Mouse (Mus musculus) heart, embryonic 12.5 days (tissue): ENCODE results near the gene Ctsf. TPM values are rescaled to one million over a fixed set of nuclear protein-coding genes. Genes with fewer than 3 reads are reported as not detected.
A peak's percentile ranks its signal among the peaks of the same experiment; 100 is the strongest.

Source experiments
- ATAC-seq: fragments of 200-750 bp; cut with Nextera tagmentation; 2 replicates; pipeline ENCODE4 v1.8.0; 2017; ENCODE audit warnings: moderate TSS enrichment, moderate library complexity; ENCODE audit not compliant: insufficient number of reproducible peaks, low FRiP score
- H3K27ac ChIP-seq: fragments of 300-500 bp; sonication (generic); 2 replicates; pipeline ENCODE4 v1.5.1; 2016; ENCODE audit warnings: mild to moderate bottlenecking, moderate library complexity; ENCODE audit not compliant: poor library complexity, severe bottlenecking
- H3K27me3 ChIP-seq: fragments of 300-500 bp; sonication (generic); replicated peaks from 2 replicates; pipeline ENCODE4 v1.6.1; 2016; ENCODE audit warnings: mild to moderate bottlenecking, moderate library complexity
- H3K36me3 ChIP-seq: fragments of 300-500 bp; sonication (generic); 2 replicates; pipeline ENCODE4 v1.6.1; 2016; ENCODE audit warnings: mild to moderate bottlenecking, moderate library complexity
- H3K4me1 ChIP-seq: fragments of 300-500 bp; sonication (generic); replicated peaks from 2 replicates; pipeline ENCODE4 v1.6.1; 2016; ENCODE audit warnings: mild to moderate bottlenecking
- H3K4me2 ChIP-seq: fragments of 300-500 bp; sonication (generic); 2 replicates; pipeline ENCODE4 v1.6.1; 2016; ENCODE audit warnings: mild to moderate bottlenecking, moderate library complexity
- H3K4me3 ChIP-seq: fragments of 300-500 bp; sonication (generic); 2 replicates; pipeline ENCODE4 v1.5.1; 2016; ENCODE audit warnings: mild to moderate bottlenecking
- H3K9ac ChIP-seq: fragments of 300-500 bp; sonication (generic); 2 replicates; pipeline ENCODE4 v1.6.1; 2016; ENCODE audit warnings: mild to moderate bottlenecking, moderate library complexity
- H3K9me3 ChIP-seq: fragments of 300-500 bp; sonication (generic); replicated peaks from 2 replicates; pipeline ENCODE4 v1.6.1; 2016; ENCODE audit warnings: mild to moderate bottlenecking, moderate library complexity
- WGBS: fragments of 180-500 bp; shearing (Covaris S2); methylation state at CpG from one replicate; pipeline ENCODE4 v1.1.7; 2016; 5-methylcytosine and 5-hydroxymethylcytosine counted together
- polyA plus RNA-seq: library from polyadenylated mRNA; unstranded; fragments of >200 nt; fragmentation: Nextera tagmentation; extraction: Ambion mirVana; gene quantifications from 2 replicates; pipeline ENCODE4 v1.2.1, GENCODE M21; 2016

The Ctsf gene
- polyA plus RNA-seq, 1 experiment from 2014 or later: 41.1 TPM

- H3K36me3 ChIP-seq: peaks cover 43% of the 10 kb centered on the region
- H3K27ac ChIP-seq: no peak overlapping the region
- no peaks in the 10 kb centered on the region for H3K27me3 ChIP-seq
- H3K4me2 ChIP-seq: no peak overlapping the region
- H3K4me1 ChIP-seq: no peaks in the 10 kb centered on the region
- H3K9me3 ChIP-seq: no peaks in the 10 kb centered on the region
- H3K4me3 ChIP-seq: no peak overlapping the region
- H3K9ac ChIP-seq: no peak overlapping the region
- WGBS: 58% methylated on average over 16 of the region's 16 CpGs
- ATAC-seq: no peak
Observed at GRCm38 (mm10) chr19:4828444-4829114, 26.4 kb upstream of the Ctsf start.

DNA sequence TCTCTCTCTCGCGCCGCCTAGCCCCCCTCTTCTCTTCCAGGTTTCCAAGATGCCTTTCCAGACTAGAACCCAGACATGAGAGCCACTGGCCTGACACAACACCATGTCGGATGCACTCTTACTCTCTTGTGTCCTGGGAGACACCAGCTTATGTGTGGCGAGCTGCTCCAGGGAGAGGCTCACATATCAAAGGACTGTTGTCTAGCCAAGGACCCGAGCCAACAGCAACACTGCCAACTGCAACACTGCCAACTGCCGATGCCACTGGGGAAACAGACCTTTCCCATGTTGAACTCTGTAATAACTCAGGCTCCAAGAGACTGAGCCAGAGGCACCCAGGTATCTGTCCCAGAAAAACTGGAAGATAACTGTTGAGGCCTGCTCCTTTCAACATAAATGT is 25.8 kb upstream of the Ctsf start:
- no peak for ATAC-seq
- 70% methylated on average over 7 of the region's 7 CpGs for WGBS
- no peak overlapping the region for H3K9ac ChIP-seq
- no peaks in the 10 kb centered on the region for H3K4me1 ChIP-seq
- H3K9me3 ChIP-seq: no peaks in the 10 kb centered on the region
- H3K4me2 ChIP-seq: no peak overlapping the region
- no peaks in the 10 kb centered on the region for H3K27me3 ChIP-seq
- H3K27ac ChIP-seq: no peak overlapping the region
- H3K36me3 ChIP-seq: peaks cover 40% of the 10 kb centered on the region
- no peak overlapping the region for H3K4me3 ChIP-seq

DNA sequence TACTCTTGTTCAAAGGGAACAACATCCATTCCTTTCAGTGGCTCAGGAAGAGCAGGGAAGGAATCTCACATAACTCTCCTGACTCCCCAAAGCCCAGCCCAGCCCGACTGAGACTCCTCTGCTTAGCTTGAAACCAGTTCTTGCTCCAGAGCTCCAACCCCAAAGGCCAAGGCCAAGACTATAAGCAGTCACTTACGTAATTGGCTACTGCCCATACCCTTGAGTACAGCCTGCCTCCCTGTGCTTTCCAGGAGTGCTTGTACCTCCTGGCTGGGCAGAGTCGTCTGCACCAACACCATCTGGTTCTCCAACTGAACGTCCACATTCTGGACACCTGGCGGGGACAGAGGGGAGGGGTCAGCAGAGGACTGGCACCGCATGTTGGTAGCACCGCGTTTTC is 21.0 kb upstream of the Ctsf start:
- no peak overlapping the region for H3K27ac ChIP-seq
- ATAC-seq: no peak
- H3K36me3 ChIP-seq: peaks cover 22% of the 10 kb centered on the region
- no peak overlapping the region for H3K9ac ChIP-seq
- H3K9me3 ChIP-seq: no peaks in the 10 kb centered on the region
- H3K27me3 ChIP-seq: no peaks in the 10 kb centered on the region
- H3K4me2 ChIP-seq: no peak overlapping the region
- 83% methylated on average over 8 of the region's 8 CpGs for WGBS
- H3K4me3 ChIP-seq: no peak overlapping the region
- H3K4me1 ChIP-seq: peaks cover 10% of the 10 kb centered on the region; the same call in 1 of the 2 replicates

GRCm38 (mm10) chr19:4836096-4836495 is 18.8 kb upstream of the Ctsf start:
- H3K9me3 ChIP-seq: no peaks in the 10 kb centered on the region
- no peak overlapping the region for H3K4me3 ChIP-seq
- H3K4me1 ChIP-seq: peaks cover 15% of the 10 kb centered on the region
- peaks cover 16% of the 10 kb centered on the region for H3K27me3 ChIP-seq
- no peak overlapping the region for H3K27ac ChIP-seq
- no peak for ATAC-seq
- peaks cover 17% of the 10 kb centered on the region for H3K36me3 ChIP-seq
- WGBS: 84% methylated on average over 2 of the region's 2 CpGs
- H3K4me2 ChIP-seq: no peak overlapping the region
- no peak overlapping the region for H3K9ac ChIP-seq

DNA sequence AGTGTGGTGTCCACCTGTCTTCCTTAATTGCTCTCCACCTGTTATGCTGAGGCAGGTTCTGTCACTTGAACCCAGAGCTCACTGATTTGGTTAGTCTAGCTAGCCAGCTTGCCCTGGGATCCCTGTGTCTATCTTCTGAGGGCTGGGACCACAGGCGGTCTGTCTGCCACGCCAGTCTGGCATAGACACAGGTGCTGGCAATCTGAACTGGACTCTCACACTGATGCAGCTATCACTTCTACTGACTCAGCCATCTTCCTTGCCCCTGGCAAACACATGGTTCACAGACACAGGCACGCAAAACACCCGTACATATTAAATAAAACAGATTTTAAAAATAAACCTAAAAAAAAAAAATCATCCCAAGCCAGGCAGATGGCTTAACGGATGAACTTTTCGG is 17.9 kb upstream of the Ctsf start:
- H3K4me3 ChIP-seq: no peak overlapping the region
- peaks cover 25% of the 10 kb centered on the region for H3K27me3 ChIP-seq
- no peaks in the 10 kb centered on the region for H3K9me3 ChIP-seq
- WGBS: 89% methylated on average over 6 of the region's 6 CpGs
- no peak overlapping the region for H3K4me2 ChIP-seq
- peaks cover 15% of the 10 kb centered on the region for H3K4me1 ChIP-seq
- no peak overlapping the region for H3K9ac ChIP-seq
- ATAC-seq: no peak
- no peak overlapping the region for H3K27ac ChIP-seq
- H3K36me3 ChIP-seq: peaks cover 17% of the 10 kb centered on the region

DNA sequence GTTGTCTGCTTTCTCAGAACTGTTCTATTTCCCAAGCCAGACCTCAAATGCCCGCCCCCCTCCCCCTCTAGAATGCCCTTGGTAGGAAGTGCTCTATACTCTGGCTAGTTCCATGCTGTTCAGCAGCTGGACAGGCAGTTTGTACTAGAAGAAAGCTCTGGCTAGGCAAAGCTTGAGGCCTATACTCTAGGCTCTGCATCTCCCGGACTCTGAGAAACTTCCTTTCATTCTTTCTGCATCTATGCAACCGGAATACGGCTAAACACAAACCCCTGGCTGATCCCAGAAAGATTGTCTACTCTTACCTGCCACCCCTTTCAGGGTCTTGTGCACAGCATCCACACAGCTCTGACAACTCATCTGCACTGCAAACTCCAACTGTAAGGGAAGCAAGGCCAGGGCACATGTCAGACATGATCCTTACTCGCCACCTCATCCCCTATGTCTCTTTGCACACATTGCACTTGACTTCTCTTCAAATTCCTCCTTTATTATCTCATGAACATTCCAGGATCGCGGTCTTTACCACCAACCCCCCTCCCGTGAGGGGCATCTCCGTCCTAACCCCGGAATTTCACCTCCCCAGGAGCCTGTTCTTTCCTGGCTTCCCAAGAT is 16.3 kb upstream of the Ctsf start:
- Histone ChIP-seq H3K27me3 (peaks cover 36% of the 10 kb centered on the region), H3K4me3 (peak overlapping the region; percentile 54), H3K9me3 (no peaks in the 10 kb centered on the region), H3K4me1 (peaks cover 15% of the 10 kb centered on the region), H3K4me2 (peak overlapping the region; percentile 86), H3K36me3 (peaks cover 4% of the 10 kb centered on the region), H3K9ac (peak overlapping the region; percentile 81), H3K27ac (no peak overlapping the region)
- 31% methylated on average over 10 of the region's 10 CpGs for WGBS
- ATAC-seq: peak; percentile 47

- WGBS: under 1% methylated on average over 25 of the region's 25 CpGs
- Histone ChIP-seq H3K9ac (peak within 1 kb of the TSS; percentile 81), H3K27me3 (peaks cover 36% of the 10 kb centered on the region), H3K4me2 (peak within 1 kb of the TSS; percentile 86), H3K4me1 (peaks cover 15% of the 10 kb centered on the region), H3K9me3 (no peaks in the 10 kb centered on the region), H3K4me3 (peak within 1 kb of the TSS; percentile 54), H3K27ac (no peak within 1 kb of the TSS), H3K36me3 (peaks cover 4% of the 10 kb centered on the region)
- ATAC-seq: peak; percentile 98
Observed at GRCm38 (mm10) chr19:4839149-4839548, 15.8 kb upstream of the Ctsf start, which contains the start of the genes Ccs and Ccdc87. Ccs (minus strand) TSS chr19:4839332. Ccdc87 (plus strand) TSS chr19:4839366.

GRCm38 (mm10) chr19:4840848-4841247 is 14.1 kb upstream of the Ctsf start:
- Histone ChIP-seq H3K27ac (no peak overlapping the region), H3K4me1 (peaks cover 15% of the 10 kb centered on the region), H3K9me3 (no peaks in the 10 kb centered on the region), H3K27me3 (peaks cover 36% of the 10 kb centered on the region), H3K4me3 (no peak overlapping the region), H3K4me2 (no peak overlapping the region), H3K36me3 (peaks cover 4% of the 10 kb centered on the region), H3K9ac (no peak overlapping the region)
- WGBS: 76% methylated on average over 9 of the region's 9 CpGs
- no peak for ATAC-seq

GRCm38 (mm10) chr19:4842611-4843010 is 12.3 kb upstream of the Ctsf start:
- WGBS: 56% methylated on average over 2 of the region's 2 CpGs
- no peak for ATAC-seq
- H3K36me3 ChIP-seq: no peaks in the 10 kb centered on the region
- no peaks in the 10 kb centered on the region for H3K9me3 ChIP-seq
- H3K4me2 ChIP-seq: no peak overlapping the region
- peaks cover 36% of the 10 kb centered on the region for H3K27me3 ChIP-seq
- no peak overlapping the region for H3K9ac ChIP-seq
- no peak overlapping the region for H3K27ac ChIP-seq
- H3K4me3 ChIP-seq: no peak overlapping the region
- H3K4me1 ChIP-seq: peaks cover 15% of the 10 kb centered on the region

GRCm38 (mm10) chr19:4845846-4846245 is 9.1 kb upstream of the Ctsf start:
- H3K9ac ChIP-seq: no peak overlapping the region
- H3K4me1 ChIP-seq: no peaks in the 10 kb centered on the region
- no peak overlapping the region for H3K4me3 ChIP-seq
- no peak for ATAC-seq
- no peaks in the 10 kb centered on the region for H3K9me3 ChIP-seq
- H3K36me3 ChIP-seq: no peaks in the 10 kb centered on the region
- WGBS: 46% methylated on average over 2 of the region's 2 CpGs
- H3K4me2 ChIP-seq: no peak overlapping the region
- peaks cover 37% of the 10 kb centered on the region for H3K27me3 ChIP-seq
- H3K27ac ChIP-seq: no peak overlapping the region

- no peak for ATAC-seq
Observed at GRCm38 (mm10) chr19:4847490-4847889, 7.4 kb upstream of the Ctsf start.

More at GRCm38 (mm10) chr19:4847490-4847889, 7.4 kb upstream of the Ctsf start:
- 28% methylated on average over 7 of the region's 7 CpGs for WGBS
- Histone ChIP-seq H3K4me3 (no peak overlapping the region), H3K27me3 (peaks cover 22% of the 10 kb centered on the region), H3K9ac (no peak overlapping the region), H3K9me3 (no peaks in the 10 kb centered on the region), H3K36me3 (no peaks in the 10 kb centered on the region), H3K4me1 (no peaks in the 10 kb centered on the region), H3K4me2 (no peak overlapping the region), H3K27ac (no peak overlapping the region)
